In the genomic region with DNA sequence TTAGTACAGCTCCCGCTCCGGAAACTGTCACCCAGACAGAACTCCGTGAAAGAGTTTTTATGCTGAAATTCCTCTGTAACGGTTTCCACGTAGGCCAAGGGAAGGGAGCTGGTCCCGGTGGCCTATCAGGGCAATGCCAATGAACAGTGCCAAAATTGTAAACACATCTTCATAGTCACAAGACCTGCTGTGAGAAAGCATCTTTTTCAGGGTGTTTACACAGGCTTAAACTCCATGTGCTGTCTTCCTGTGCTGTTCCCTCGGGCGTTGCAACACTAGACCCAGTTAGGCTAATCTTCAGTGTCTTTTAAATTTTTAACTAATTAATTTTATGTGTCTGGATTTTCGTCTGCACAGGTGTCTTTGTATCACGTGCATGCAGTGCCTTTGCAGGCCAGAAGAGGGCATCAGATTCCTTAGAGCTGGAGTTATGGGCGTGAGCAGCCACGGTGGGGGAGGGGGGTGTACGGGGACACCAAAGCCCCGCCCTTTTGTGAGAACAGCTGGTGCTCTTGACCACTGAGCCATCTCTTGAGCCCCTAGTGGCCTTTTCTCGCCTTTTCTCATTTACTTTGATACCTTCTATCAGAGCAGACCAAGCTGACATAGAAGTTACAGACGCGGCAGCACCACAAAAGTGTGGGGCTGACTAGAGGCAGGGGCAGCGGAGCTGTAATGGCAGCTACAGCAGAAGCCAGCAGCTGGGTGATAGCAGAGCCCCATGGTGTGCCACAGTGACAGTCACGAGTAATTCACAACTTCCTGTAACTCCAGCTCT, we compare ENCODE assay signal across 9 mouse cellular contexts. TPM values are rescaled to one million over a fixed set of nuclear protein-coding genes. Genes with fewer than 3 reads are reported as not detected.
A peak's percentile ranks its signal among the peaks of the same experiment; 100 is the strongest.
DNase-seq lines count a peak whose midpoint lies in the region; ATAC-seq and TF ChIP-seq lines count a peak whose summit lies in the region.
"Had no signal": no experiment of that assay in that cellular context is flagged by ENCODE, and none has a peak within 500 bp of the region (broad histone marks: within the 10 kb centered on the region; RNA-seq: fewer than 3 reads in every experiment).

No protein-coding gene starts in this region.

- no peaks in the 10 kb centered on the region for H3K36me3 ChIP-seq in heart, postnatal 0 days (replicated peaks; ENCODE audit: control insufficient read depth, insufficient read depth, low read length)
- H3K36me3 ChIP-seq in liver, postnatal 0 days (replicated peaks; ENCODE audit: insufficient read depth, low read length) = no peaks in the 10 kb centered on the region
- H3K36me3 ChIP-seq in neural tube, embryonic 14.5 days (ENCODE audit: control insufficient read depth, insufficient read depth, low read length) = no peaks in the 10 kb centered on the region
- no peaks in the 10 kb centered on the region for H3K36me3 ChIP-seq in testis, adult 2 months (ENCODE audit: control insufficient read depth, insufficient read depth, low read length)

- 21% methylated on average over 19 of the region's 19 CpGs for WGBS in heart, postnatal 0 days
- 18% methylated on average over 19 of the region's 19 CpGs for WGBS in liver, postnatal 0 days (ENCODE audit: insufficient replicate concordance)
- WGBS in neural tube, embryonic 14.5 days = 21% methylated on average over 19 of the region's 19 CpGs

- peaks cover 4% of the 10 kb centered on the region; the same call in 1 of the 2 replicates for H3K9me3 ChIP-seq in heart, postnatal 0 days (replicated peaks; ENCODE audit: control insufficient read depth, low read length)
- H3K9me3 ChIP-seq in liver, postnatal 0 days (ENCODE audit: low read length) = no peaks in the 10 kb centered on the region
- no peaks in the 10 kb centered on the region for H3K9me3 ChIP-seq in neural tube, embryonic 14.5 days (ENCODE audit: control insufficient read depth, low read length)

- H3K9ac ChIP-seq in heart, postnatal 0 days (replicated peaks; ENCODE audit: low read depth, low read length) = no peak overlapping the region
- H3K9ac ChIP-seq in liver, postnatal 0 days (replicated peaks) = no peak overlapping the region
- no peak overlapping the region for H3K9ac ChIP-seq in neural tube, embryonic 14.5 days (replicated peaks; ENCODE audit: low read depth, low read length)

- TF ChIP-seq CTCF in brain, embryonic 14.5 days (IDR thresholded peaks at IDR 0.05; ENCODE audit: borderline replicate concordance, extremely low read depth, insufficient read depth, insufficient read length) = peak; percentile 75
- TF ChIP-seq CTCF in heart, postnatal 0 days (IDR thresholded peaks at IDR 0.05; ENCODE audit: low read depth) = peak; percentile 80
- TF ChIP-seq CTCF in liver, postnatal 0 days (IDR thresholded peaks at IDR 0.05; ENCODE audit: low read depth) = peak; percentile 87
- TF ChIP-seq CTCF in testis, adult 2 months (IDR thresholded peaks at IDR 0.05; ENCODE audit: control insufficient read depth, insufficient read depth, insufficient replicate concordance, low read depth, low read length) = peak; percentile 76; the same call in 1 of the 2 replicates

- TF ChIP-seq EP300 in heart, postnatal 0 days (IDR thresholded peaks at IDR 0.05; ENCODE audit: low read depth) = no peak
- TF ChIP-seq EP300 in liver, postnatal 0 days (IDR thresholded peaks at IDR 0.05; ENCODE audit: low read depth) = no peak

- TF ChIP-seq POLR2A in brain, embryonic 14.5 days (IDR thresholded peaks at IDR 0.05; ENCODE audit: borderline replicate concordance, extremely low read depth, insufficient read depth, insufficient read length, poor library complexity, severe bottlenecking) = no peak
- no peak for TF ChIP-seq POLR2A in testis, adult 2 months (IDR thresholded peaks at IDR 0.05; ENCODE audit: control insufficient read depth, low read depth, low read length)

- peak overlapping the region; percentile 32 for H3K4me3 ChIP-seq in heart, postnatal 0 days (ENCODE audit: low read depth, low read length)
- H3K4me3 ChIP-seq in liver, postnatal 0 days (ENCODE audit: low read depth, low read length) = peak overlapping the region; percentile 20; the same call in 1 of the 2 replicates
- H3K4me3 ChIP-seq in neural tube, embryonic 14.5 days (ENCODE audit: low read depth, low read length) = peak overlapping the region; percentile 19
- no peak overlapping the region for H3K4me3 ChIP-seq in testis, adult 2 months (ENCODE audit: control insufficient read depth, low read depth, low read length)

- peak; percentile 45 for ATAC-seq in CD4-positive, CD25-positive, alpha-beta regulatory T cell, adult 4 months
- peak; percentile 87 for ATAC-seq in heart, postnatal 0 days (ENCODE audit: insufficient read depth, low read depth)
- peak; percentile 80 for ATAC-seq in liver, postnatal 0 days
- peak; percentile 65; the same call in 1 of the 2 replicates for ATAC-seq in neural tube, embryonic 14.5 days (ENCODE audit: low read depth)

- no peaks in the 10 kb centered on the region for H3K27me3 ChIP-seq in heart, postnatal 0 days (ENCODE audit: control insufficient read depth, insufficient read depth, low read length)
- H3K27me3 ChIP-seq in liver, postnatal 0 days (ENCODE audit: insufficient read depth, low read length) = no peaks in the 10 kb centered on the region
- no peaks in the 10 kb centered on the region for H3K27me3 ChIP-seq in neural tube, embryonic 14.5 days (ENCODE audit: control insufficient read depth, insufficient read depth, low read length)
- H3K27me3 ChIP-seq in testis, adult 2 months (ENCODE audit: control insufficient read depth, insufficient read depth, low read length) = no peaks in the 10 kb centered on the region

- H3K27ac ChIP-seq in heart, postnatal 0 days (ENCODE audit: low read depth) = no peak overlapping the region
- peak overlapping the region; percentile 62; the same call in 1 of the 2 replicates for H3K27ac ChIP-seq in liver, postnatal 0 days (ENCODE audit: low read depth)
- no peak overlapping the region for H3K27ac ChIP-seq in neural tube, embryonic 14.5 days (ENCODE audit: low read depth, low read length)
- peak overlapping the region; percentile 1; the same call in 1 of the 2 replicates for H3K27ac ChIP-seq in testis, adult 2 months (ENCODE audit: control insufficient read depth, insufficient read depth, low read depth, low read length)

- peak overlapping the region; percentile 57 for H3K4me2 ChIP-seq in heart, postnatal 0 days (ENCODE audit: low read depth, low read length)
- H3K4me2 ChIP-seq in liver, postnatal 0 days (ENCODE audit: low read depth, low read length) = peak overlapping the region; percentile 60
- peak overlapping the region; percentile 52 for H3K4me2 ChIP-seq in neural tube, embryonic 14.5 days (ENCODE audit: low read depth, low read length)

- no peaks in the 10 kb centered on the region for H3K4me1 ChIP-seq in heart, postnatal 0 days (ENCODE audit: control insufficient read depth, insufficient read depth)
- peaks cover 7% of the 10 kb centered on the region for H3K4me1 ChIP-seq in liver, postnatal 0 days (ENCODE audit: insufficient read depth)
- H3K4me1 ChIP-seq in neural tube, embryonic 14.5 days (ENCODE audit: control insufficient read depth, insufficient read depth, low read length) = peaks cover 4% of the 10 kb centered on the region; the same call in 1 of the 2 replicates
- H3K4me1 ChIP-seq in testis, adult 2 months (ENCODE audit: control insufficient read depth, insufficient read depth, low read length) = peaks cover 12% of the 10 kb centered on the region

- DNase-seq in brain, embryonic 14.5 days (ENCODE audit: low read depth) = peak; percentile 83
- DNase-seq in fibroblast of lung, adult 2 months (ENCODE audit: low read depth) = peak; percentile 29
- DNase-seq in heart, postnatal 0 days (ENCODE audit: low spot score) = peak; percentile 83
- peak; percentile 64 for DNase-seq in layer of hippocampus, adult 11-12 months (ENCODE audit: low spot score)
- DNase-seq in liver, postnatal 0 days = peak; percentile 88

RNA-seq across cellular contexts. Expression of a gene that starts 5.2 kb away (rescaled TPM):
- not detected for polyA plus RNA-seq in CD4-positive, CD25-positive, alpha-beta regulatory T cell, adult 4 months (2017; shearing (Covaris generic))
- polyA plus RNA-seq in brain, embryonic 14.5 days (2012; rRNA removed) = not detected in 2 replicates
- total RNA-seq in heart, postnatal 0 days (2014; rRNA removed; ENCODE audit: low replicate concordance) = not detected in 2 replicates
- not detected in 2 replicates for polyA plus RNA-seq in heart, postnatal 0 days (2015; fragmentation: Nextera tagmentation; extraction: Ambion mirVana)
- not detected in 2 replicates for polyA plus RNA-seq in liver, postnatal 0 days (2015; fragmentation: Nextera tagmentation; extraction: Ambion mirVana)
- not detected in 2 replicates for polyA plus RNA-seq in neural tube, embryonic 14.5 days (2014; fragmentation: Nextera tagmentation; extraction: Ambion mirVana)
- polyA plus RNA-seq in testis, adult 2 months (2012; rRNA removed) = 0.20 TPM in 1 of 2 replicates, not detected in the other
- polyA plus RNA-seq: large intestine, adult 2 months had no signal

RNA-seq across cellular contexts. Expression of a gene that starts 5.9 kb away (rescaled TPM):
- polyA plus RNA-seq in CD4-positive, CD25-positive, alpha-beta regulatory T cell, adult 4 months (2017; shearing (Covaris generic)) = not detected
- polyA plus RNA-seq in brain, embryonic 14.5 days (2012; rRNA removed) = not detected in 2 replicates
- total RNA-seq in heart, postnatal 0 days (2014; rRNA removed; ENCODE audit: low replicate concordance) = not detected in 2 replicates
- not detected in 2 replicates for polyA plus RNA-seq in heart, postnatal 0 days (2015; fragmentation: Nextera tagmentation; extraction: Ambion mirVana)
- not detected in 2 replicates for polyA plus RNA-seq in liver, postnatal 0 days (2015; fragmentation: Nextera tagmentation; extraction: Ambion mirVana)
- polyA plus RNA-seq in neural tube, embryonic 14.5 days (2014; fragmentation: Nextera tagmentation; extraction: Ambion mirVana) = not detected in 2 replicates
- polyA plus RNA-seq in testis, adult 2 months (2012; rRNA removed) = 0.32 and 36.5 TPM in 2 replicates

RNA-seq across cellular contexts. Expression of a gene that starts 19.3 kb away (rescaled TPM):
- not detected for polyA plus RNA-seq in CD4-positive, CD25-positive, alpha-beta regulatory T cell, adult 4 months (2017; shearing (Covaris generic))
- polyA plus RNA-seq in brain, embryonic 14.5 days (2012; rRNA removed) = not detected in 2 replicates
- not detected in 2 replicates for total RNA-seq in heart, postnatal 0 days (2014; rRNA removed; ENCODE audit: low replicate concordance)
- not detected in 2 replicates for polyA plus RNA-seq in heart, postnatal 0 days (2015; fragmentation: Nextera tagmentation; extraction: Ambion mirVana)
- not detected in 2 replicates for polyA plus RNA-seq in liver, postnatal 0 days (2015; fragmentation: Nextera tagmentation; extraction: Ambion mirVana)
- polyA plus RNA-seq in neural tube, embryonic 14.5 days (2014; fragmentation: Nextera tagmentation; extraction: Ambion mirVana) = not detected in 2 replicates
- not detected in 2 replicates for polyA plus RNA-seq in testis, adult 2 months (2012; rRNA removed)
- polyA plus RNA-seq: large intestine, adult 2 months had no signal

RNA-seq across cellular contexts. Expression of a gene that starts 22.7 kb away (rescaled TPM):
- polyA plus RNA-seq in CD4-positive, CD25-positive, alpha-beta regulatory T cell, adult 4 months (2017; shearing (Covaris generic)) = not detected
- polyA plus RNA-seq in brain, embryonic 14.5 days (2012; rRNA removed) = not detected in 2 replicates
- not detected in 2 replicates for total RNA-seq in heart, postnatal 0 days (2014; rRNA removed; ENCODE audit: low replicate concordance)
- not detected in 2 replicates for polyA plus RNA-seq in heart, postnatal 0 days (2015; fragmentation: Nextera tagmentation; extraction: Ambion mirVana)
- not detected in 2 replicates for polyA plus RNA-seq in liver, postnatal 0 days (2015; fragmentation: Nextera tagmentation; extraction: Ambion mirVana)
- polyA plus RNA-seq in neural tube, embryonic 14.5 days (2014; fragmentation: Nextera tagmentation; extraction: Ambion mirVana) = not detected in 2 replicates
- 0.48 and 29.2 TPM in 2 replicates for polyA plus RNA-seq in testis, adult 2 months (2012; rRNA removed)
- polyA plus RNA-seq: large intestine, adult 2 months had no signal

RNA-seq across cellular contexts. Expression of a gene that starts 23.2 kb away (rescaled TPM):
- not detected for polyA plus RNA-seq in CD4-positive, CD25-positive, alpha-beta regulatory T cell, adult 4 months (2017; shearing (Covaris generic))
- polyA plus RNA-seq in brain, embryonic 14.5 days (2012; rRNA removed) = not detected in 2 replicates
- not detected in 2 replicates for total RNA-seq in heart, postnatal 0 days (2014; rRNA removed; ENCODE audit: low replicate concordance)
- not detected in 2 replicates for polyA plus RNA-seq in heart, postnatal 0 days (2015; fragmentation: Nextera tagmentation; extraction: Ambion mirVana)
- not detected in 2 replicates for polyA plus RNA-seq in liver, postnatal 0 days (2015; fragmentation: Nextera tagmentation; extraction: Ambion mirVana)
- not detected in 2 replicates for polyA plus RNA-seq in neural tube, embryonic 14.5 days (2014; fragmentation: Nextera tagmentation; extraction: Ambion mirVana)
- polyA plus RNA-seq in testis, adult 2 months (2012; rRNA removed) = 163 and 447 TPM in 2 replicates
- polyA plus RNA-seq: large intestine, adult 2 months had no signal

Comparison
In these comparisons a context has a peak if more than half of its experiments do, and no peak if none do; other contexts are left out.
1. DNase-seq: peak in every context shown above with its lines; median percentile 88 in liver, postnatal 0 days; 83 in brain, embryonic 14.5 days; 83 in heart, postnatal 0 days; 64 in layer of hippocampus, adult 11-12 months; 29 in fibroblast of lung, adult 2 months.
2. H3K27ac ChIP-seq: peak in liver, postnatal 0 days (single experiment) and testis, adult 2 months (single experiment); none in heart, postnatal 0 days (single experiment) and neural tube, embryonic 14.5 days (single experiment).
3. Peak in every context shown above with its lines, with median percentiles within 50 percentile points of each other: ATAC-seq, CTCF ChIP-seq and H3K4me2 ChIP-seq.